Mouse (Mus musculus): ENCODE results near the gene Rex1bd. TPM values are rescaled to one million over a fixed set of nuclear protein-coding genes. Genes with fewer than 3 reads are reported as not detected.

The Rex1bd gene
- polyA plus RNA-seq, 1 experiment from 2014 or later: 145 TPM

DNA sequence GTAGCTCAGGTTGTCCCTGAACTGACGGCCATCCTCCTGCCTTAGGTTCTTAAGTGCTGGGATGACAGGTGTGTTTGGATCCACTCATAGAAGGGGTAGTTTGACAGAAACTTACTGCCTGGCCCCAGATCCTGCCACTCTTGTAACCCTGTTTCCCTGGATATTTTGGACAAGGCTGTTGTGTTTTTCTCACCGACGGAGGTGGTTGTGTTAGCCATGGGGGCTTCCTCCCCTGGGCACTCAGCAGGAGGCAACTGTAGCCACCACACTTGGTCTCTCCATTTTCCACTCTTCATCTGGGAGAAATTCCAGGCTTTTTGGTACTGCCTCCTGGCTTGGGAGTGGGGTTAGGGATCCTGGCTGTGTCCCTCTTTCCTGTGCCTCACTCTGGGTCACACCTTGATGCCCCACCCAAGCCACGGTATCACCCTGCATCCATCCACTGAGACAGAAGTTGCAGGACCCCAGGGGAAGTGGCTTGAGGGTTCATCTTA, 33.5 kb upstream of the Rex1bd start:
- Histone ChIP-seq H3K36me3 (peaks cover 21% of the 10 kb centered on the region), H3K27ac (peak overlapping the region; percentile 94; the same call in 1 of the 2 replicates), H3K9ac (peak overlapping the region; percentile 75), H3K4me3 (peak overlapping the region; percentile 66), H3K4me1 (peaks cover 23% of the 10 kb centered on the region), H3K9me3 (no peaks in the 10 kb centered on the region), H3K27me3 (no peaks in the 10 kb centered on the region), H3K4me2 (replicated peaks) (peak overlapping the region; percentile 72)
- WGBS: 14% methylated on average over 4 of the region's 4 CpGs
- ATAC-seq (ENCODE audit: insufficient number of reproducible peaks, insufficient read depth, low FRiP score, low TSS enrichment): no peak

DNA sequence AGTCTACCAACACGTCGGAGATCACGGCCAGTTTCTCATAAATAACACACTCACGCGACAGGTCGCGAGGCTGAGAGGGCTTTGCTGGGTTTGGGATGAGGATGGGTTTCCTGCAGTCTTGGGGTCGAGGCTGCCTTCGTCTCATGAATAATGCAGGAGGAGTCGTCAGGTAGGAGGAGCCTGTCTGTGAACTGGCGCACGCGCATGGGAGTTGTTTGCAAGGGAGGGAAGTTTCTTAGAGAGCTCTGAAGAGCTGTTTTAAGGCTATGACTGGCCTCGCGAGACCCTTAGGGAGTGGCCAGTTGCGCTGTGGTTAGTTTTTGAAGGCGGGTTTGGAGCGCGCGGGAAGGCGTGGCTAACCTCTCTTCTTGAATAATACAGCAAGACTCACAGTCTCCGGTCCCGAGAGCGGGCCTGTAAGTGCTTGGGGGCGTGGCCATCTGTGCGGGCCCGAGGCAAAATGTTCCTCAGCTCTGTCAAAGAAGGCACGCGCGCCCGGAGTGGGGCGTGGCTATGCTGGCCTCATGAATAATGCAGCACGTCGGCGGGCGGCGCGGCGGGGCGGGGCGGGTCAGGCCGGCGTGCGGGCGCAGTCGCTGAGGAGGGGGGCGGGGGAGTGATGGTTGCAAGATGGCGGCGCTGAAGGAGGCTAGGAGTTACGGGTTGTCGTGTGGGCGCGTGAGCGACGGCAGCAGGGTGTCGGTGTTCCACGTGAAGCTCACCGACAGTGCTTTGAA, 32.7 kb upstream of the Rex1bd start, which contains the start of gene Ell:
Ell (plus strand) TSS at position 381 of the 737 bp plus-strand sequence.
- no peaks in the 10 kb centered on the region for H3K9me3 ChIP-seq
- peaks cover 23% of the 10 kb centered on the region for H3K4me1 ChIP-seq
- peak within 1 kb of the TSS; percentile 75 for H3K9ac ChIP-seq
- WGBS: under 1% methylated on average over 55 of the region's 58 CpGs
- no peaks in the 10 kb centered on the region for H3K27me3 ChIP-seq
- H3K36me3 ChIP-seq: peaks cover 29% of the 10 kb centered on the region
- peak; percentile 86 for ATAC-seq (ENCODE audit: insufficient number of reproducible peaks, insufficient read depth, low FRiP score, low TSS enrichment)
- H3K4me2 ChIP-seq (replicated peaks): peak within 1 kb of the TSS; percentile 72
- peak within 1 kb of the TSS; percentile 94 for H3K27ac ChIP-seq
- H3K4me3 ChIP-seq: peak within 1 kb of the TSS; percentile 66

DNA sequence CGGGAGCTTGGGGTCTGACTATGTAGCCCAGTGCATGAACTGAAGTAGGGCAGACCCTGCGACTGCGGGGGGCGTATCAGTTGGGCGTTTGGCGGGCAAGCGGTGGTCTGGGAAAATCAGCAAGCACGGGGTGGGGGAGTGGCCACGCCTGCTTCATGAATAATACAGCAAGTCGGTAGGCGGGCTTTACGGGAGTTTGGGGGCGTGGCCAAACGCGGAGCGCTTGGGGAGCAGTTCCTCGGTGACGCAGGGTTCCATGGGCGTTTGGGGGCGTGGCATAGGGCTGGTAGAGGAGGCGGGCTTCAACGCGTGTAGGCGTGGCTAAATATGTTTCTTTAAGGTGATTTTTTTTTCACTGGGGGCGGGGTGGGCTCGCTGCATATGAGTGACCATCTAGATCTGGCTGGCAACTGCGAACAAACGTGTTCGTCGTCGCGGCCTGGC, 32.1 kb upstream of the Rex1bd start:
- WGBS: under 1% methylated on average over 32 of the region's 32 CpGs

DNA sequence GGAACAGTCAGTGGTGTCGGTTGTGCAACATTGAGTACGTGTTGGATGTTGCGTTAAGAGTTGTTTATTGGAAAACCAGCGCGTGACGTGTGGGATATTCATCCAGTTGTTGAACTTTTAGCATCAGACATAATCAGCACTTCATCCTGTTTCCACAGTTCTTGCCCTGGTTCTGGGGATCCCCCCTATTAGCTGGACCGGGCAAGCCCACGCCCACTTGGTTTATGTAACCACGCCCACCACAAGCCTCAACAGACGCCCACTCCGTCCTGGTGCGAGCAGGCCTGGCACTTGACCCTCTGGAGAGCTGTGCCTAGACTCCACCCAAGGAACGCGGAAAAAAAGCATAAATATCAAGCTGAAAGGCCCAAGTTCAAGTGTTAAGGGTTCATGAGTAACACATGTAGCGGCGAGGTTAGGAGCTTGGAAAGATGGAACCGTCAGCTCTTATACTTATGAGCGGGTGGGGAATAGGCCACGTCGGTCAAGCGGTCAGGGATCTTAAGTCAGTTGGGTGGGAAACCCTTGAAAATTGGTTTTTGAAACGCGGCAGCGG, 31.6 kb upstream of the Rex1bd start:
- Histone ChIP-seq H3K9ac (peak overlapping the region; percentile 54), H3K4me1 (peaks cover 23% of the 10 kb centered on the region), H3K4me3 (peak overlapping the region; percentile 66), H3K27ac (peak overlapping the region; percentile 94), H3K9me3 (no peaks in the 10 kb centered on the region), H3K4me2 (replicated peaks) (peak overlapping the region; percentile 72), H3K27me3 (no peaks in the 10 kb centered on the region), H3K36me3 (peaks cover 40% of the 10 kb centered on the region)
- WGBS: 14% methylated on average over 24 of the region's 24 CpGs
- ATAC-seq (ENCODE audit: insufficient number of reproducible peaks, insufficient read depth, low FRiP score, low TSS enrichment): no peak

More for the DNA sequence above, 32.1 kb upstream of the Rex1bd start:
- H3K27ac ChIP-seq: peak overlapping the region; percentile 94
- no peaks in the 10 kb centered on the region for H3K27me3 ChIP-seq
- ATAC-seq (ENCODE audit: insufficient number of reproducible peaks, insufficient read depth, low FRiP score, low TSS enrichment): peak; percentile 54
- peak overlapping the region; percentile 72 for H3K4me2 ChIP-seq (replicated peaks)
- peaks cover 23% of the 10 kb centered on the region for H3K4me1 ChIP-seq
- H3K9ac ChIP-seq: peak overlapping the region; percentile 54
- peak overlapping the region; percentile 66 for H3K4me3 ChIP-seq
- H3K36me3 ChIP-seq: peaks cover 35% of the 10 kb centered on the region
- H3K9me3 ChIP-seq: no peaks in the 10 kb centered on the region

DNA sequence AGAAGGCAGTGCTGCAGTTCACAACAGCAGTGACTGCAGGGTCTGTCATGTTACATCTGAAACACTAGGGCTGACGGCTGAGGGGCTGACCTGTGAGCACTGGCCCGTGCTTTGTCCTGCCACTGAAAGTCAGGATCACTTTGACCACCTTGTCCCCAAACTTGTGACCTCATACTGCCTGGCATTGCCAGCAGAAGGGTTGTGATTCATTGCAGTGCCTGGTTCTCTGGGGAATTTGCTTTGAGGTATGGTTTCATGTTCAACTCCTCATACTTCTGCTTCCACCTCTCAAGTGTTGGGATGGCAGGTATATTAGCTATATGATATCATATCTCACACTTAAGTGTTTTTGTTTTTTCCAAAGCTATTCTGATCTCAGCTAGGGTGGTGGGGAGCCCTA, 29.1 kb upstream of the Rex1bd start:
- H3K27me3 ChIP-seq: no peaks in the 10 kb centered on the region
- H3K4me2 ChIP-seq (replicated peaks): no peak overlapping the region
- no peak overlapping the region for H3K27ac ChIP-seq
- H3K9ac ChIP-seq: no peak overlapping the region
- peaks cover 64% of the 10 kb centered on the region for H3K36me3 ChIP-seq
- 93% methylated on average over 2 of the region's 2 CpGs for WGBS
- no peak for ATAC-seq (ENCODE audit: insufficient number of reproducible peaks, insufficient read depth, low FRiP score, low TSS enrichment)
- H3K4me3 ChIP-seq: no peak overlapping the region
- H3K4me1 ChIP-seq: peaks cover 11% of the 10 kb centered on the region
- H3K9me3 ChIP-seq: no peaks in the 10 kb centered on the region

DNA sequence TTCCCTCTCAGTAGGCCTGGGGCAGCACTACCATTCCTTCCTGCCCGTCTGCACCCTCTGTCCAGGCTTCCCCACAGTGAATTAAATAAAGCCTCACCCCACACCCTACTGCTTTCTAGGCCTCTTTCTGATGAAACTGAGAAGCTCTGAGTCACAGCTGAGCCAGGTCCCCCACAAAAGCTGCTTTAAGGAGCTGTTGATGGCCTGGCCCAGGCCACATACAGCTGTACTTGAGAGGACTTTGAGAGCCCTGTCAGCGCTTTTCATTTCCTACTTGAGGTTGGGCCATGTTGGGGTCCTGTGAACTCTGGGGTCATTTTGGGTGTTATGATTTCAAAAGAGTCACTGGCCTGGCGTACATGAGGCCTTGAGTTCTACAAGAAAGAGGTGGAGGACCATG, 28.7 kb upstream of the Rex1bd start:
- Histone ChIP-seq H3K4me3 (no peak overlapping the region), H3K27ac (no peak overlapping the region), H3K9ac (no peak overlapping the region), H3K36me3 (peaks cover 67% of the 10 kb centered on the region), H3K4me2 (replicated peaks) (no peak overlapping the region), H3K9me3 (no peaks in the 10 kb centered on the region), H3K4me1 (peaks cover 6% of the 10 kb centered on the region), H3K27me3 (no peaks in the 10 kb centered on the region)
- ATAC-seq (ENCODE audit: insufficient number of reproducible peaks, insufficient read depth, low FRiP score, low TSS enrichment): no peak
- 88% methylated on average over 3 of the region's 3 CpGs for WGBS

DNA sequence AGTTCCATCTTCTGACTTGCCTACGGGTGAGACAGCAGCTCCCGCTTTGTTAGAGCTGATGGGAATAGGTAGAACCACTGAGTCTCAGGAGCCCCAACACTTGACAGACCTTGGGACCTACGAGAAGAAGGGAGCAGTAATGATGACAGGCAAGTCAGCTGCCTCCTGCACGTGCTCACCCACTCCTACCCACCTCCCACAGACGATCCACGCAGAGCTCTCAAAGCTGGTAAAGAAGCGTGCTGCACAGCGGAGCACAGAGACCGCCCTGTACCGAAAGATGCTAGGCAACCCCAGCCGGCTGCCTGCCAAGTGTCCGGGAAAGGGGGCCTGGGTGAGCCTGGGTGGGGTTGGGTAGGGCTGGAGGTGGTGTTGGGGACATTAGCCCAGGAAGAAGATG, 27.7 kb upstream of the Rex1bd start:
- ATAC-seq (ENCODE audit: insufficient number of reproducible peaks, insufficient read depth, low FRiP score, low TSS enrichment): no peak
- H3K4me3 ChIP-seq: no peak overlapping the region
- 94% methylated on average over 12 of the region's 12 CpGs for WGBS

DNA sequence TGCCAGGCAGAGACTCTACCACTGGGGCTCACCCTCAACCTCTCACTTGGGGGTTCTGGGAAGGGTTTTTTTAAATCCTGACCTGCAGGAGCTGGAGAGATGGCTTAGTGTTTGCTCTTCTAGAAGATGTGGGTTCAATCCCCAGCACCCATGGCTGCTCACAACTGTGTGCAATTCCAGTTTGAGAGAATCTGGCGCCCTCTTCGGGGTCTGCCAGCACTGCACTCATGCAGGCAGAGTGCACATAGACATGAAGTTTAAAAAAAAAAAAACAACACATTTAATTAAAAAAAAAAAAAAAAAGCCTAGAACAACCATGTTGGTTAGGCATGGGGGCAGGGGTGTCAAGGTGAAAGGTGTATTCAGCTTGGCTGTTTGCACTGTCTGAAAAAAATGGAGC, 23.8 kb upstream of the Rex1bd start:
- Histone ChIP-seq H3K4me3 (no peak overlapping the region), H3K9me3 (no peaks in the 10 kb centered on the region), H3K27me3 (no peaks in the 10 kb centered on the region), H3K27ac (no peak overlapping the region), H3K9ac (no peak overlapping the region), H3K4me1 (peaks cover 22% of the 10 kb centered on the region), H3K36me3 (peaks cover 60% of the 10 kb centered on the region), H3K4me2 (replicated peaks) (no peak overlapping the region)
- WGBS: 97% methylated on average over 2 of the region's 2 CpGs
- ATAC-seq (ENCODE audit: insufficient number of reproducible peaks, insufficient read depth, low FRiP score, low TSS enrichment): no peak

More for the DNA sequence above, 27.7 kb upstream of the Rex1bd start:
- H3K36me3 ChIP-seq: peaks cover 77% of the 10 kb centered on the region
- no peak overlapping the region for H3K27ac ChIP-seq
- H3K9ac ChIP-seq: no peak overlapping the region
- no peaks in the 10 kb centered on the region for H3K9me3 ChIP-seq
- peaks cover 6% of the 10 kb centered on the region for H3K4me1 ChIP-seq
- no peaks in the 10 kb centered on the region for H3K27me3 ChIP-seq
- no peak overlapping the region for H3K4me2 ChIP-seq (replicated peaks)

DNA sequence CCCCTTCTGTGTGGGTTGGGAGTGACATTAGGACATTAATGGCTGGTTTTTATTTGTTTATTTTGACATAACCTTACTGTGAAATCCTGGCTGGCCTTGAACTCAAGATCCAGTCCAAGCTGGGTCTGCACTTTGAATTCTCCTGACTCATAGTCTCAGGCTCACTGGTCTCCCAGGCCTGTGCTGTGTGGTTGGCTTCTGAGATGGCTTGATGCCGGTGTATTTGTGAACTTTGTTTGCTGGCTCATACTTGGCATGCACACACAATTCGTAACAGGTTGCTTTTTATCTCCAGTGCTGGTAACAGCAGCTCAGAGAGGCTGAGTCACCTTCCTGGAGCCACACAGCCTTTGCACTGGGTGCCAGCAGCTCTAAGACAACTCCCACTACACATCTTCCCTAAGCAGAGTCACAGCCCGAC, 23.2 kb upstream of the Rex1bd start:
- no peak for ATAC-seq (ENCODE audit: insufficient number of reproducible peaks, insufficient read depth, low FRiP score, low TSS enrichment)
- Histone ChIP-seq H3K27ac (no peak overlapping the region), H3K27me3 (no peaks in the 10 kb centered on the region), H3K4me2 (replicated peaks) (no peak overlapping the region), H3K9ac (no peak overlapping the region), H3K4me1 (peaks cover 22% of the 10 kb centered on the region), H3K36me3 (peaks cover 54% of the 10 kb centered on the region), H3K4me3 (no peak overlapping the region), H3K9me3 (no peaks in the 10 kb centered on the region)
- WGBS: 91% methylated on average over 3 of the region's 3 CpGs

DNA sequence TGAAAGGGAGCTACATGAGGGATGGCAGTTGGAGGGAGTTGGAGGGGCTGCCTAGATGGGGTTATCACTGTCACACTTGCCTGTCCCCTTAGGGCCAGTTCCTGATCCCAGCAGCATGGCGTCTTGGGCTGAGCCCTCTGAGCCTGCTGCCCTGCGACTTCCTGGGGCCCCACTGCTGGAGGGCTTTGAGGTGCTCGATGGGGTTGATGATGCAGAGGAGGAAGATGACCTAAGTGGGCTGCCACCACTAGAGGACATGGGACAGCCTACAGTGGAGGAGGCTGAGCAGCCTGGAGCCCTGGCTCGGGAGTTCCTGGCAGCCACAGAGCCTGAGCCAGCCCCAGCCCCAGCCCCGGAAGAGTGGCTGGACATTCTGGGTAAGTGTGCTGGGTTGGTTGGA, 22.7 kb upstream of the Rex1bd start:
- Histone ChIP-seq H3K9me3 (no peaks in the 10 kb centered on the region), H3K36me3 (peaks cover 50% of the 10 kb centered on the region), H3K4me2 (replicated peaks) (0 out of 2 replicates have a peak overlapping the region, but pooled peaks have one; percentile 2), H3K9ac (no peak overlapping the region), H3K27ac (no peak overlapping the region), H3K27me3 (no peaks in the 10 kb centered on the region), H3K4me3 (no peak overlapping the region), H3K4me1 (peaks cover 22% of the 10 kb centered on the region)
- 79% methylated on average over 5 of the region's 5 CpGs for WGBS
- no peak for ATAC-seq (ENCODE audit: insufficient number of reproducible peaks, insufficient read depth, low FRiP score, low TSS enrichment)

DNA sequence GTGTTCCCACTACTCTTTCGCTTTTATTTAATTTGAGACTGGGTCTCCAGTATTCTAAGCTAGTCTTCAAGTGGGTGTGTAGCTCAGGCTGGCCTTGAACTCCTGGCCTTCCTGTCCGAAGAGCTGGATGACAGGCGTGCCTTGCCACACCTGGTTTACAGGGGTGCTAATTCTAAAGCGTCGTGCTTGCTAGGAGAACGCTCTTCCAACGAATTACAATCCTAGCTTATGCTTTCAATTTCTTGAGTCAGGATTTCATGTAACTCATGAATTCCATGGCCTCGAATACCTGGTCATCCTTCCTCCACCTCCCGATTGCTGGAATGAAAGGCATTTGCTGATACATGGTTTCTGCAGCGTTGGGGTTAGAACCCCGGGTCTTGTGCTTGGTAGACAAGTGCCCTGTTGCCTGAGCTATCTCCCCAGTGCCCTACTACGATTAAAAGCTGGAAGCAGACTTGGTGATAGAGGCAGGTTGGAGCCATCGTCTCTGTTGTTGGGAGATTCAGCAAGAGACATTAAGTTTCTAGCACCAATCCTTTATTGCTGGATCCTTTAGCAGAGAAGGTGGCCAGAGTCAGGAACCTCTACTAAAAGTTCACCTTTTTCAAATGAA, 21.7 kb upstream of the Rex1bd start:
- peak overlapping the region; percentile 81 for H3K9ac ChIP-seq
- H3K36me3 ChIP-seq: peaks cover 40% of the 10 kb centered on the region
- no peaks in the 10 kb centered on the region for H3K9me3 ChIP-seq
- peak overlapping the region; percentile 79 for H3K4me2 ChIP-seq (replicated peaks)
- 29% methylated on average over 13 of the region's 13 CpGs for WGBS
- H3K27ac ChIP-seq: peak overlapping the region; percentile 79
- peaks cover 22% of the 10 kb centered on the region for H3K4me1 ChIP-seq
- H3K27me3 ChIP-seq: no peaks in the 10 kb centered on the region
- H3K4me3 ChIP-seq: peak overlapping the region; percentile 72
- no peak for ATAC-seq (ENCODE audit: insufficient number of reproducible peaks, insufficient read depth, low FRiP score, low TSS enrichment)

Data from embryonic facial prominence, embryonic 12.5 days (tissue).